Mouse (Mus musculus): ENCODE data around the gene Mrpl39. TPM values are rescaled to one million over a fixed set of nuclear protein-coding genes. Genes with fewer than 3 reads are reported as not detected.

The Mrpl39 gene
- polyA plus RNA-seq, 1 experiment, result 6.3 TPM

DNA sequence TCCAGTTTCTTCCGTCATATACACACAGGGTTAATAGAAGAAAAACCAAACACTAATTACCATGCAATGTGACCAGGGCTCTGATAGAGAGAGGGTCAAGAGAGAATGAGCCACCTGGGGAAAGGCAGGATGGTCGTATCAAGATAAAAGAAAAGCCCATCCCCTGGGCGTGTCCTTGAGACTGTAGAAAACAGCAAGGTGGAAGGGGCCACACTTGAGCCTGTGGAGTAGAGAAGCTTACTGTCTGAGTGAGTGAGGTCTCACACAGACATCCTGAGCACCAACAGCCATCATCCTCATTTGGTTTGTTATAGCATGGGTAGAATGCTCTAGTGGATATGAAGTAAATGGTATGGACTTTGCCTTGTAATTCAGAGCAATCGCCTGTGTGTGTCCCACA, 27.7 kb downstream of the Mrpl39 start:
- no peak for TF ChIP-seq CTCF (IDR thresholded peaks at IDR 0.05; ENCODE audit: extremely low read depth, insufficient read depth, insufficient read length, insufficient replicate concordance)
- no peak for TF ChIP-seq POLR2A (IDR thresholded peaks at IDR 0.05; ENCODE audit: low read depth, low read length)
- Histone ChIP-seq H3K4me1 (ENCODE audit: control insufficient read depth, insufficient read depth, insufficient read length) (peaks cover 3% of the 10 kb centered on the region), H3K27me3 (ENCODE audit: control insufficient read depth, insufficient read depth, low read length) (no peaks in the 10 kb centered on the region), H3K4me3 (ENCODE audit: extremely low read depth, insufficient read depth, insufficient read length) (no peak overlapping the region), H3K36me3 (ENCODE audit: control insufficient read depth, insufficient read depth, low read length) (no peaks in the 10 kb centered on the region), H3K27ac (ENCODE audit: insufficient read depth, low read length) (no peak overlapping the region)
- DNase-seq (ENCODE audit: low read depth in 1 of 2, low spot score in 2 of 2), result no peak
- WGBS, result 89% methylated on average over 4 of the region's 4 CpGs

DNA sequence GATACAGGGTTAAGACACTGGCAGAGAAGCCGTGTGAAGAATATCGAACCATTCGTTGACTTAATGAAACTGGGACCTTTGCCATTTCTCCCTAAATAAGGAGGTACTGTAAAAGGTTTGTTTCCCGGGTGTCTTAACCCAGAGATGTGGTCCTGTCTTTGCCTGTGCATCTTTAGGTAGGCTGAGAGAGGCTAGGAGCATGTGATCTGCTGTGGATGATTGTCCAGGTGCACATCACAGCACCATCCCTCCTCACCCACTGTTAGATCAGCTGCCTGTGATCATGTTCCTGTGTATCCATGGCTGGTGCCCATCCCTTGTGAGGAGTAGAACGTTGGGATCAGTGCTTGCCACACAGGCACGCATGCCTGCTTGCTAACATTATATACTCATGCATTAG, 29.0 kb downstream of the Mrpl39 start:
- no peak overlapping the region for H3K27ac ChIP-seq (ENCODE audit: insufficient read depth, low read length)
- no peak for DNase-seq (ENCODE audit: low read depth in 1 of 2, low spot score in 2 of 2)
- TF ChIP-seq CTCF (IDR thresholded peaks at IDR 0.05; ENCODE audit: extremely low read depth, insufficient read depth, insufficient read length, insufficient replicate concordance) (no peak), POLR2A (IDR thresholded peaks at IDR 0.05; ENCODE audit: low read depth, low read length) (no peak)
- peaks cover 3% of the 10 kb centered on the region for H3K4me1 ChIP-seq (ENCODE audit: control insufficient read depth, insufficient read depth, insufficient read length)
- no peak overlapping the region for H3K4me3 ChIP-seq (ENCODE audit: extremely low read depth, insufficient read depth, insufficient read length)
- 80% methylated on average over 6 of the region's 6 CpGs for WGBS
- no peaks in the 10 kb centered on the region for H3K36me3 ChIP-seq (ENCODE audit: control insufficient read depth, insufficient read depth, low read length)
- H3K27me3 ChIP-seq (ENCODE audit: control insufficient read depth, insufficient read depth, low read length), result no peaks in the 10 kb centered on the region

DNA sequence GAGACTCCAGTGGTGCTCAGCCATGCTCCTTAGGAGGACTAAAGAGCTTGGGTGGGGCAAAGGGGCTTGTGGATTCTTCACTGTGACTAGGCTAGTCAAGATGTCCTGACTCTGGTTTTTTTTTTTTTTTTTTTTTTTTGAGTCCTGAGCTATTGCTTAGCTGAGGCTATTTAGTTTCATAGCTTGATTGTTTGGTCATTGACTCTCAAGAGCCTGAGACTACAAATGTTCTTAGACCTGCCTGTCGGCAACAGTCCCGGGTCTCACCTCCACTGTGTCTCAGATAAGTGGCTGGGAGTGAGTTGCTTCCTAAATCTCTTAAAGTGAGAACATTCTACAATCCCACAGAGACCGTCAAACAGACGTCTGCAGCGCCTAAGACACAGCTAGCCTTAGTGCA, 30.0 kb downstream of the Mrpl39 start:
- no peaks in the 10 kb centered on the region for H3K27me3 ChIP-seq (ENCODE audit: control insufficient read depth, insufficient read depth, low read length)
- H3K4me1 ChIP-seq (ENCODE audit: control insufficient read depth, insufficient read depth, insufficient read length), result peaks cover 3% of the 10 kb centered on the region
- TF ChIP-seq POLR2A (IDR thresholded peaks at IDR 0.05; ENCODE audit: low read depth, low read length) (no peak), CTCF (IDR thresholded peaks at IDR 0.05; ENCODE audit: extremely low read depth, insufficient read depth, insufficient read length, insufficient replicate concordance) (no peak)
- DNase-seq (ENCODE audit: low read depth in 1 of 2, low spot score in 2 of 2), result no peak
- no peak overlapping the region for H3K27ac ChIP-seq (ENCODE audit: insufficient read depth, low read length)
- H3K36me3 ChIP-seq (ENCODE audit: control insufficient read depth, insufficient read depth, low read length), result no peaks in the 10 kb centered on the region
- no peak overlapping the region for H3K4me3 ChIP-seq (ENCODE audit: extremely low read depth, insufficient read depth, insufficient read length)
- 83% methylated on average over 5 of the region's 5 CpGs for WGBS

DNA sequence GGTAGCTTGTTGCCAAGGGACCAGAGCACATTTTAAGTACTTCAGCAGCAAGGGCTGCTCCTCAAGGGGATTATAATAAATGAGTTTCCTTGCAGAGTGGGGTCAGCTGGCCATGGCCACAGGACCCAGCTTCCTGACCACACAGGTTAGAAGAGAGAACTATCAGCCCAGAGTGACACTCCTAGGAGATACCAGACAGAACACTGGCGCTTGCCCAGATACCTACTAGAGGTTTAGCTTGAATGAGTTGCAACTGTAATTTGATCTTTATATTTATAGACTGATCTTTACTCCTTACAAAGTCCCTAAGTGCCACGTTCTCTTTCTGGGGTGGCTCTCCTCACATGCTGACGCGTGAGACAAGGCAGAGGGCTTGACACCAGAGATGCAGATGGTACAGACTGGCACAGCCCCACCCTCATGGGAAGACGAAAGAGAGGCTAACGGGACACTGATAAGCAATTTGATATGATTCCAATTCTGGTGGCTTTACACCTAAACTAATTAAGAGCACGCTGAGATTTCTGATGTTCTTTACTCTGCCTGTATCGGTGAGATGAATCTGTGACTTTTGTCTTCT, 30.8 kb downstream of the Mrpl39 start:
- H3K27ac ChIP-seq (ENCODE audit: insufficient read depth, low read length), result no peak overlapping the region
- no peak overlapping the region for H3K4me3 ChIP-seq (ENCODE audit: extremely low read depth, insufficient read depth, insufficient read length)

DNA sequence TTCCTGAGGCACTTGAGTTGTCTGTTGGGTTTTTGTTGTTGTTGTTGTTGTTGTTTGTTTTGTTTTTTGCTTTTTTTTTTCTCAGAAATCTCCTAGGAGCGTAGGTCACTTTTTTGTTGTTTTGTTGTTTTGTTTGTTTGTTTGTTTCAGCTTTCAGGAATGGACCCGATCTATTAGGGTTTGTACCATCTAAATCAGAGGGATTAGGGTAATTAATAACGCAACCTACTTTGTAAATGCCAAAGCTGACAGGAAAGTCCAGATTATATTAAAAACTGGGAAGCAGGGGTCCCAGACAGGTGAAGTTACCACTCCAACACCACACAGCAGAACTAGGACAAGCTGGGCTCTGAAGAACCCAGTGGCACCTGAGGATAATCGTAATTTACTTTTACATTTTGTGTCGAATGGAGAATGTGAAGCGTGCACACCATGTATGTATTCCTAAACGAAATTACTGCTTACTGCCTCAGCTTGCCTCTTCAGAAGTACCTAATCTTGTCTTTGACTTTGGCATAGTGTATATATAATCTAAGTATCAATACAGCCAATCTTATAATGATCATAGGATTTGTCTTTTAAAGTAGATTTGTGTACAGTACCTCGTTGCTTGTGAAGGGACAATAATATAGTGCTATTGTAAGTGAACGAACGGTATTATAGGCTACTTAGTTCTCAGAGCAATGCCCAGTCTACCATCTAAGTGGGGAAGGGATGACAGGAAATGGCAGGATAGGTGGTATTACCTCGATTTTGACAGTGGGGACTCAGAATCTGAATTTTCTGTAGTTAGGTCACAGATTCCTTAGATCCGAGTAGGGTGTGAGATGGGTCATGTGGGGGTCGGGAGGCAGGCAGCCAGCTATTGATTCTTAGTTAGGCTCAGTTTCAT, 31.5 kb downstream of the Mrpl39 start:
- H3K36me3 ChIP-seq (ENCODE audit: control insufficient read depth, insufficient read depth, low read length), result no peaks in the 10 kb centered on the region
- H3K27me3 ChIP-seq (ENCODE audit: control insufficient read depth, insufficient read depth, low read length), result no peaks in the 10 kb centered on the region
- peaks cover 3% of the 10 kb centered on the region for H3K4me1 ChIP-seq (ENCODE audit: control insufficient read depth, insufficient read depth, insufficient read length)
- DNase-seq (ENCODE audit: low read depth in 1 of 2, low spot score in 2 of 2), result no peak
- H3K4me3 ChIP-seq (ENCODE audit: extremely low read depth, insufficient read depth, insufficient read length), result peak overlapping the region; percentile 77
- 61% methylated on average over 13 of the region's 13 CpGs for WGBS
- H3K27ac ChIP-seq (ENCODE audit: insufficient read depth, low read length), result no peak overlapping the region
- TF ChIP-seq POLR2A (IDR thresholded peaks at IDR 0.05; ENCODE audit: low read depth, low read length) (no peak), CTCF (IDR thresholded peaks at IDR 0.05; ENCODE audit: extremely low read depth, insufficient read depth, insufficient read length, insufficient replicate concordance) (no peak)

More for the DNA sequence above, 30.8 kb downstream of the Mrpl39 start:
- no peak for DNase-seq (ENCODE audit: low read depth in 1 of 2, low spot score in 2 of 2)
- no peak for TF ChIP-seq CTCF (IDR thresholded peaks at IDR 0.05; ENCODE audit: extremely low read depth, insufficient read depth, insufficient read length, insufficient replicate concordance)
- no peak for TF ChIP-seq POLR2A (IDR thresholded peaks at IDR 0.05; ENCODE audit: low read depth, low read length)
- WGBS, result 70% methylated on average over 8 of the region's 8 CpGs
- H3K27me3 ChIP-seq (ENCODE audit: control insufficient read depth, insufficient read depth, low read length), result no peaks in the 10 kb centered on the region
- H3K36me3 ChIP-seq (ENCODE audit: control insufficient read depth, insufficient read depth, low read length), result no peaks in the 10 kb centered on the region
- H3K4me1 ChIP-seq (ENCODE audit: control insufficient read depth, insufficient read depth, insufficient read length), result peaks cover 3% of the 10 kb centered on the region

DNA sequence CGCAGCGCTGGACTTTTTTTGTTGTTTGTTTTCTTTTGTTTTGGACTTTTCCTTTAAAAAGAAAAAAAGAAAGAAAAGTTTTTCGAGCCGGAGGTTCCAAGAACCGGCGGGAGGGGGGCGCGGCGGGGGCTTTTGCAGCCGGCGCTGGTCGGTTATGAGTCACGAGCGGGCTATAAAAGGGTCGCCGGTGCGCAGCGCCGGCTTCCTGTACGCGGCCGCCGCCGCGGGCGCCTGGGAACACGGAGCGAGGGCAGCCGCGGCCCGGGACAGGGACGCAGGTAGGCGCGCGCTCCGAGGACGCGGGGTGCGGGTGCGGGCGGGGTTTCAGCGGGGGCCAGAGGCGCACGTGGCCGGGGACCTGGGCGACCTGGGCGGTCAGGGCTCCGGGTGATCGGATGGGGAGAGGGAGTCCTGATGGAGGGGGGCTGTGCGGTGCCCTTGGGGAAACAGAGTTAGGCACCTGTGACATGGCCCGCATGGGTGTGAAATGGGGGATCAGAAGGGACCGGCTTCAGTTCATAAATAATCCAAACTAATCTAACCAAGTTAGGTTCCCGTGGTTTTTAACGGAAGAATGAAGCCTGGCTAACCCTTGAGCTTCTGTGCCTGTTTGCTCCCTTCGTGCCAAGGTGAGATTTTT, 32.3 kb downstream of the Mrpl39 start:
- under 1% methylated on average over 55 of the region's 55 CpGs for WGBS
- no peak overlapping the region for H3K27ac ChIP-seq (ENCODE audit: insufficient read depth, low read length)
- H3K4me1 ChIP-seq (ENCODE audit: control insufficient read depth, insufficient read depth, insufficient read length), result peaks cover 3% of the 10 kb centered on the region
- H3K4me3 ChIP-seq (ENCODE audit: extremely low read depth, insufficient read depth, insufficient read length), result peak overlapping the region; percentile 77
- no peaks in the 10 kb centered on the region for H3K27me3 ChIP-seq (ENCODE audit: control insufficient read depth, insufficient read depth, low read length)
- TF ChIP-seq POLR2A (IDR thresholded peaks at IDR 0.05; ENCODE audit: low read depth, low read length) (no peak), CTCF (IDR thresholded peaks at IDR 0.05; ENCODE audit: extremely low read depth, insufficient read depth, insufficient read length, insufficient replicate concordance) (no peak)
- no peaks in the 10 kb centered on the region for H3K36me3 ChIP-seq (ENCODE audit: control insufficient read depth, insufficient read depth, low read length)
- peak in 1 of 2 experiments; percentile 49 for DNase-seq (ENCODE audit: low read depth in 1 of 2, low spot score in 2 of 2)

All from spleen, adult 2 months (tissue).